Comparison of ENCODE assay signal across 9 mouse cellular contexts in genomic region chr7:102244782-102245535, GRCm38 (mm10). TPM values are rescaled to one million over a fixed set of nuclear protein-coding genes. Genes with fewer than 3 reads are reported as not detected.
DNase-seq lines count a peak whose midpoint lies in the region; ATAC-seq and TF ChIP-seq lines count a peak whose summit lies in the region.
"Had no signal": no experiment of that assay in that cellular context is flagged by ENCODE, and none has a peak within 500 bp of the region (broad histone marks: within the 10 kb centered on the region; RNA-seq: fewer than 3 reads in every experiment).

No protein-coding gene starts in this region.

- no peak overlapping the region for H3K4me3 ChIP-seq in left cerebral cortex, adult 2 months
- no peak overlapping the region for H3K4me3 ChIP-seq in macrophage (ENCODE audit: inconsistent target)
- no peak overlapping the region for H3K4me3 ChIP-seq in hindbrain, embryonic 13.5 days
- H3K4me3 ChIP-seq: forebrain, embryonic 12.5 days had no signal

- H3K9ac ChIP-seq in hindbrain, embryonic 13.5 days = no peak overlapping the region
- H3K9ac ChIP-seq: forebrain, embryonic 12.5 days had no signal

- 64% methylated on average over 3 of the region's 3 CpGs for WGBS in macrophage (ENCODE audit: missing documents)
- WGBS in hindbrain, embryonic 13.5 days = over 99% methylated on average over 3 of the region's 3 CpGs

- H3K9me3 ChIP-seq in hindbrain, embryonic 13.5 days = no peaks in the 10 kb centered on the region
- H3K9me3 ChIP-seq: forebrain, embryonic 12.5 days had no signal

- H3K4me1 ChIP-seq in hindbrain, embryonic 13.5 days (replicated peaks) = peaks cover 43% of the 10 kb centered on the region

- H3K79me2 ChIP-seq in macrophage (ENCODE audit: inconsistent target) = peaks cover 98% of the 10 kb centered on the region

- ATAC-seq in hindbrain, embryonic 13.5 days (ENCODE audit: low FRiP score) = no peak

- DNase-seq in left cerebral cortex, adult 2 months (ENCODE audit: extremely low spot score in 1 of 2, low spot score in 2 of 2) = no peak
- no peak for DNase-seq in left cerebral cortex, adult 18-20 months (ENCODE audit: low spot score in 2 of 2)
- peak; percentile 77 to 85 for DNase-seq in heart, adult 18-20 months
- peak; percentile 35 to 57 for DNase-seq in kidney, postnatal 25 days
- DNase-seq in left cerebral cortex, postnatal 25 days (ENCODE audit: low spot score in 2 of 2) = no peak
- no peak for DNase-seq in spleen, postnatal 14 days (ENCODE audit: low spot score in 2 of 2)

- no peak for TF ChIP-seq CTCF in left cerebral cortex, adult 2 months (IDR thresholded peaks at IDR 0.05)

- no peak overlapping the region for H3K4me2 ChIP-seq in hindbrain, embryonic 13.5 days
- H3K4me2 ChIP-seq: forebrain, embryonic 12.5 days had no signal

- H3K27me3 ChIP-seq in hindbrain, embryonic 13.5 days = no peaks in the 10 kb centered on the region
- H3K27me3 ChIP-seq: forebrain, embryonic 12.5 days had no signal

- intact Hi-C loops in left cerebral cortex, adult 2 months (cut with DNase I) = no loop called here
- intact Hi-C loops in left cerebral cortex, postnatal 25 days (cut with DNase I) = no loop called here

- H3K36me3 ChIP-seq in macrophage (ENCODE audit: inconsistent target) = peaks cover 15% of the 10 kb centered on the region
- H3K36me3 ChIP-seq in hindbrain, embryonic 13.5 days = peaks cover 8% of the 10 kb centered on the region

- peak overlapping the region; percentile 72; the same call in 1 of the 2 replicates for H3K27ac ChIP-seq in left cerebral cortex, adult 2 months
- H3K27ac ChIP-seq in macrophage = peak overlapping the region; percentile 100
- H3K27ac ChIP-seq in hindbrain, embryonic 13.5 days = no peak overlapping the region
- H3K27ac ChIP-seq: forebrain, embryonic 12.5 days had no signal

RNA-seq across cellular contexts. Expression of gene Rhog, which starts 10.9 kb away (rescaled TPM):
- total RNA-seq in left cerebral cortex, adult 2 months (2021) = 10 to 100 TPM; 19.2 to 21.7 TPM
- 10 to 100 TPM; 21.7 to 22.5 TPM for total RNA-seq in left cerebral cortex, adult 18-20 months (2021)
- 10 to 100 TPM; 19.6 to 26.9 TPM for total RNA-seq in heart, adult 18-20 months (2021)
- total RNA-seq in macrophage (2018; cell fraction: chromatin; rRNA removed) = 10 to 100 TPM; 25.0 to 98.8 (median 68.0) TPM
- total RNA-seq in macrophage (2018; cell fraction: cytosol; rRNA removed) = 100 to 1,000 TPM; 340 to 655 (median 502) TPM
- 100 to 1,000 TPM; 107 to 292 (median 177) TPM for total RNA-seq in macrophage (2018; cell fraction: nucleus; rRNA removed)
- polyA plus RNA-seq in macrophage (2018) = 307 to 396 TPM (median 393 TPM) in 3 replicates
- polyA plus RNA-seq in hindbrain, embryonic 13.5 days (2015; fragmentation: Nextera tagmentation; extraction: Ambion mirVana) = 19.1 and 21.0 TPM in 2 replicates
- total RNA-seq in left cerebral cortex, postnatal 25 days (2021) = 10 to 100 TPM; 22.7 to 23.5 TPM

RNA-seq across cellular contexts. Expression of gene Stim1, which starts 22.6 kb away (rescaled TPM):
- 10 to 100 TPM; 79.9 to 85.5 TPM for total RNA-seq in left cerebral cortex, adult 2 months (2021)
- total RNA-seq in left cerebral cortex, adult 18-20 months (2021) = 10 to 100 TPM; 74.4 to 80.5 TPM
- total RNA-seq in heart, adult 18-20 months (2021) = 10 to 100 TPM; 20.7 to 25.8 TPM
- 10 to 100 TPM; 16.3 to 80.2 (median 56.7) TPM for total RNA-seq in macrophage (2018; cell fraction: chromatin; rRNA removed)
- 10 to 100 TPM; 27.4 to 46.5 (median 37.8) TPM for total RNA-seq in macrophage (2018; cell fraction: cytosol; rRNA removed)
- 10 to 100 TPM; 29.1 to 75.2 (median 49.1) TPM for total RNA-seq in macrophage (2018; cell fraction: nucleus; rRNA removed)
- 32.9 to 38.1 TPM (median 35.0 TPM) in 3 replicates for polyA plus RNA-seq in macrophage (2018)
- polyA plus RNA-seq in hindbrain, embryonic 13.5 days (2015; fragmentation: Nextera tagmentation; extraction: Ambion mirVana) = 9.6 and 9.9 TPM in 2 replicates
- total RNA-seq in left cerebral cortex, postnatal 25 days (2021) = 10 to 100 TPM; 80.6 to 87.9 TPM

RNA-seq across cellular contexts. Expression of gene Pgap2, which starts 35.0 kb away (rescaled TPM):
- total RNA-seq in left cerebral cortex, adult 2 months (2021) = 10 to 100 TPM; 23.1 to 24.6 TPM
- total RNA-seq in left cerebral cortex, adult 18-20 months (2021) = 10 to 100 TPM; 20.5 to 21.2 TPM
- 10 to 100 TPM; 77.6 to 82.5 TPM for total RNA-seq in heart, adult 18-20 months (2021)
- 100 to 1,000 TPM in 12 of 26 experiments, 10 to 100 TPM in 14; 35.0 to 252 (median 88.7) TPM for total RNA-seq in macrophage (2018; cell fraction: chromatin; rRNA removed)
- 100 to 1,000 TPM in 13 of 26 experiments, 10 to 100 TPM in 13; 48.3 to 295 (median 135) TPM for total RNA-seq in macrophage (2018; cell fraction: cytosol; rRNA removed)
- total RNA-seq in macrophage (2018; cell fraction: nucleus; rRNA removed) = 100 to 1,000 TPM in 15 of 26 experiments, 10 to 100 TPM in 11; 32.0 to 256 (median 136) TPM
- polyA plus RNA-seq in macrophage (2018) = 35.9 to 98.6 TPM (median 72.6 TPM) in 3 replicates
- polyA plus RNA-seq in hindbrain, embryonic 13.5 days (2015; fragmentation: Nextera tagmentation; extraction: Ambion mirVana) = 48.0 and 53.0 TPM in 2 replicates
- total RNA-seq in left cerebral cortex, postnatal 25 days (2021) = 10 to 100 TPM; 23.3 to 28.8 TPM

RNA-seq across cellular contexts. Expression of gene Nup98, which starts 35.0 kb away (rescaled TPM):
- total RNA-seq in left cerebral cortex, adult 2 months (2021) = 10 to 100 TPM; 41.6 to 45.3 TPM
- 10 to 100 TPM; 43.3 to 45.6 TPM for total RNA-seq in left cerebral cortex, adult 18-20 months (2021)
- total RNA-seq in heart, adult 18-20 months (2021) = 10 to 100 TPM; 31.0 to 35.4 TPM
- 100 to 1,000 TPM; 148 to 312 (median 209) TPM for total RNA-seq in macrophage (2018; cell fraction: chromatin; rRNA removed)
- 10 to 100 TPM; 50.5 to 76.2 (median 61.5) TPM for total RNA-seq in macrophage (2018; cell fraction: cytosol; rRNA removed)
- 100 to 1,000 TPM; 104 to 290 (median 140) TPM for total RNA-seq in macrophage (2018; cell fraction: nucleus; rRNA removed)
- 30.0 to 31.7 TPM (median 30.9 TPM) in 3 replicates for polyA plus RNA-seq in macrophage (2018)
- 23.4 and 25.0 TPM in 2 replicates for polyA plus RNA-seq in hindbrain, embryonic 13.5 days (2015; fragmentation: Nextera tagmentation; extraction: Ambion mirVana)
- total RNA-seq in left cerebral cortex, postnatal 25 days (2021) = 10 to 100 TPM; 39.7 to 43.5 TPM

Comparison
In these comparisons a context has a peak if more than half of its experiments do, and no peak if none do; other contexts are left out.
1. DNase-seq: peak in heart, adult 18-20 months (2 of 2) and kidney, postnatal 25 days (2 of 2); none in left cerebral cortex, adult 2 months (0 of 2), left cerebral cortex, adult 18-20 months (0 of 2), left cerebral cortex, postnatal 25 days (0 of 2) and spleen, postnatal 14 days (0 of 2).